Mouse (Mus musculus) layer of hippocampus, adult 2 months (tissue): ENCODE measurements around the gene Foxo1. TPM values are rescaled to one million over a fixed set of nuclear protein-coding genes. Genes with fewer than 3 reads are reported as not detected.

ENCODE experiments used
- DNase-seq, 2 experiments: peaks; one replicate each; pipeline ENCODE4 v3.0.0; 2022; ENCODE audit warnings: low spot score in 2 of 2
- H3K27ac ChIP-seq: fragments of 200-600 bp; 2 replicates; pipeline ENCODE4 v1.8.1; 2022
- H3K4me3 ChIP-seq: fragments of 200-600 bp; 2 replicates; pipeline ENCODE4 v1.8.1; 2022; ENCODE audit warnings: mild to moderate bottlenecking
- CTCF ChIP-seq: fragments of 200-600 bp; conservative IDR thresholded peaks from 2 replicates; pipeline ENCODE4 v1.8.1; 2022; ENCODE audit warnings: antibody characterized with exemption, mild to moderate bottlenecking, moderate library complexity
- total RNA-seq, 2 experiments: library from RNA; stranded (reverse); gene quantifications; 2 replicates each; pipeline ENCODE4 v1.2.3; 2021

Gene Foxo1
- total RNA-seq, 2 experiments from 2014 or later = 22.4 to 23.5 TPM

DNA sequence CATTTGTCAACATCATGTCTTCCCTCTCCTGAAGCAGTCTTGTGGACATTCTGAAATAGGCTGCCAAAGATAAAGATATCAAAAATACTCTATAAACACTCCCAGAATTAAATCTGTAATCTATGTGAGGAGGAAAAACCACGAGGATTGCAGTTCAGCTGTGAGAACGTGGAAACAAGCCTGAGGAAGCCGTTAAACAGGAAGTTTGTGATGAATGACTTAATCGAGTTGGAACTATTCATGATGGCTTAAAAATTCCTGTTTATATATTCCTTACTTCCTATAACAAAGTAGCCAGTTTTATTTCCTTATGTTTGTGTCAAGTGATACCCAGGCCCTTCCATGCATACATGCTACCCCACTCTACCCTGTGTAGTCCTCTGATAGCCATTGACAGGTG lies 70.6 kb downstream of the Foxo1 start:
- no peak for DNase-seq
- Histone ChIP-seq H3K4me3 (no peak overlapping the region), H3K27ac (no peak overlapping the region)
- no peak for TF ChIP-seq CTCF

DNA sequence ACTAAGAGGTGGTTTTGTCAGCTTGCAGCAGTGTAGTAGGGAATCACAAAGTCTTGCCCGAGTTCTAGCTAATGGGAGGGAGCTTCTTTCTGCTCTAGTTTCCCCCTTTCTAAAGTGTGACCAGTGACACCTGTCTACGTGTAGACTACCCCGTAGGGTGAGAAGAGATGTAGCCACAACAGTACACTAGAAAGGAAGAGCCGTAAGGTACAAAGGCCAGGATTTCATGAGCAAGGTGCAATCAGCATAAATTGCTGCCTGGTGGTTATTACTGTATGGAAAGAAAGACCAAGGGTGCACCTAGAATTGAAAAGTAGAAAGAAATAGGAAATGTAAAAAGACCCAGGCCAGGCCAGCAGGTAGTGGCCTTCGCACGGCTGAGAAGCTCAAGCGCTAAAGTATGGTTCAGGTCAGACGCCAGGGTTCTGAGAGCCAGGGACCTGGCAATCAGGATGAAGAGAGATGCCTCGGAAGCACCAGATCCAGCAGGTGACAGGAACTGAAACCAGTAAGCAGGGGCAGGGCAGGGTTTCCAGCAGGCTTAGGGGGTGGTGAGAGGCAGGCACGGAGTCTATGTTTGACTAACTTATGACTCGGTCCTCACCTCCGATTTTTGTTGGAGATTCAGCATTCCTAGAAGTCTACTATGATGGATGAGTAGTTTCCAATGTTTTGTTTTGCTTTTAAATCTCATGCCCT lies 72.3 kb downstream of the Foxo1 start:
- H3K27ac ChIP-seq = peak overlapping the region; percentile 85; the same call in 1 of the 2 replicates
- TF ChIP-seq CTCF = no peak
- DNase-seq = no peak
- no peak overlapping the region for H3K4me3 ChIP-seq

DNA sequence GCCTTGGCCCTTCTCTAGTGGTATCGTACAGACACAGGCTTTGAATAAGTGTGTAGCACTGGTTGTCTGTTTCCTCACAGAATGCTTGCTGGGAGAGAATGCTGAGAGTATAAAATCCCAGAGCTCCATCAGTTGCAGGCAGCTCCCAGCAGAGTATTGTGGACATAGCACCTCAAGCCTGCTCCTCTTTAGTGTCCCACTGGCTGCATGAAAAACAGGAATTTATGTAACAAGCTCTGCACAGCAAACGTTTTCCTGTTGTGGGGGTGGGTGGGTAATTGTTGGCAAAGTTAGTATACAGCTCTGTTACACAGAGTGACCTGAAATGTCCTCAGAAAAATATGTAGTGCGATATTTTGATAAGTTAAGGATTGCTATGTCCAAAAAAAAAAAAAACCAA lies 74.1 kb downstream of the Foxo1 start:
- TF ChIP-seq CTCF = no peak
- Histone ChIP-seq H3K4me3 (no peak overlapping the region), H3K27ac (peak overlapping the region; percentile 85)
- no peak for DNase-seq

DNA sequence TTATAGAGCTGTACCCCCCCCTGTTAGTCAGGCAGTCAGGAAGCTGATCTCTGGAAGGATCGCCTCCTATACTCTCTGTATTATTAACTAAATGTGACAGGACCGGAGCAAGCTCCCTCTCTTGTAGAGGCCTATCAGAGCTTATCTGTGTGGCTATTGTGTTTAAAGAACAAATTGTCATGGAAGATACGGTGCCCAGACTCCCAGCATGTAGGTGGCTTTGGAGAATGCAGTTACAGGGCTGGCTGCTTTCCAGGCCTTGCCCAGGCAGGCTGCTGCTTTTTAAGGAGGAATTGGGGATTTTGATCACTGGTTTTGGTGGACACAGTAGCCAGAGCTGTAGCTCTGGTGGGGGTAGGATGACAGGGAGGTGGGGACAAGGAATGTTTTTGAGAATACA lies 74.7 kb downstream of the Foxo1 start:
- Histone ChIP-seq H3K27ac (peak overlapping the region; percentile 85), H3K4me3 (no peak overlapping the region; the same call in 1 of the 2 replicates)
- DNase-seq = peak; percentile 31 to 48
- no peak for TF ChIP-seq CTCF

DNA sequence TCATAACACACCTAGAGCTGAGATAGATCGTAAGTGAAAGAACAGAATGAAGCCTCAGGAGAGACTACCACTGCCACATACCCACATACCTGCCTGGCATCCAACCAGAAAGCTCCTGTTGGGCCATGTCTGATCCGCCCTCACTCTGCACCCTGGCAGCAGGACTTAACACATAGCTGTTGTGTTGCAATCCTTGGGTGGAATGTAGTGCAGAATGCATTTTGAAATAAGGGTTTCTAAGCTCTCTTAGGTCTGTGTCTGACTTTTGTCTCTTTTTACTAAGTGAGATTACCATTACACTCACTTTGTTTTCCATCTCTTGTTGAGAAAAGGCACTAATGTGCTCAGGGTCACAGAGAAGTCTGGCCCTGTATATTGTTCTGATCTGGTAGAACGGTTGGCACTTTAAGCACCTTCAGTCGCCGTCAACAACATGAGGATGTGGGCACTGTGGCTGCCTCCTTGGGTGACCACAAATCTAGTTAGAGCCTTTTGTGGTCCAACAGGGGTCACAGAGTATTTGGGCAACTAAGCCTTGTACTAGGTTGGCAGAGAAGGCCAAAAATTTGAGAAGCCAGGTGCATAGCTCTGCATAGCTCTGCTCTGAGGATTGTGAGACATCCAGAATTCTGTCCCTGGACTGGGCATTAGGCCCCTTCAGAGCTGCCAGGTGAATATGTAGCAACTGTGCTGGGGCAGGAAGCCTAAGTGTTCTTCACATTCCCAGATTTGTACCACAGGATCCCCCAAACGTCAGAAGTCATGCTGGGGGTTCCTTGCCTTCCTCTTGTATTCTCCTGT lies 75.3 kb downstream of the Foxo1 start:
- TF ChIP-seq CTCF = no peak
- Histone ChIP-seq H3K27ac (peak overlapping the region; percentile 85), H3K4me3 (no peak overlapping the region)
- no peak for DNase-seq

DNA sequence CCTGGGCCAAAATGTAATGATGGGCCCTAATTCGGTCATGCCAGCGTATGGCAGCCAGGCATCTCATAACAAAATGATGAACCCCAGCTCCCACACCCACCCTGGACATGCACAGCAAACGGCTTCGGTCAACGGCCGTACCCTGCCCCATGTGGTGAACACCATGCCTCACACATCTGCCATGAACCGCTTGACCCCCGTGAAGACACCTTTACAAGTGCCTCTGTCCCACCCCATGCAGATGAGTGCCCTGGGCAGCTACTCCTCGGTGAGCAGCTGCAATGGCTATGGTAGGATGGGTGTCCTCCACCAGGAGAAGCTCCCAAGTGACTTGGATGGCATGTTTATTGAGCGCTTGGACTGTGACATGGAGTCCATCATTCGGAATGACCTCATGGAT lies 77.7 kb downstream of the Foxo1 start:
- Histone ChIP-seq H3K4me3 (no peak overlapping the region), H3K27ac (no peak overlapping the region)
- DNase-seq = no peak
- TF ChIP-seq CTCF = no peak

DNA sequence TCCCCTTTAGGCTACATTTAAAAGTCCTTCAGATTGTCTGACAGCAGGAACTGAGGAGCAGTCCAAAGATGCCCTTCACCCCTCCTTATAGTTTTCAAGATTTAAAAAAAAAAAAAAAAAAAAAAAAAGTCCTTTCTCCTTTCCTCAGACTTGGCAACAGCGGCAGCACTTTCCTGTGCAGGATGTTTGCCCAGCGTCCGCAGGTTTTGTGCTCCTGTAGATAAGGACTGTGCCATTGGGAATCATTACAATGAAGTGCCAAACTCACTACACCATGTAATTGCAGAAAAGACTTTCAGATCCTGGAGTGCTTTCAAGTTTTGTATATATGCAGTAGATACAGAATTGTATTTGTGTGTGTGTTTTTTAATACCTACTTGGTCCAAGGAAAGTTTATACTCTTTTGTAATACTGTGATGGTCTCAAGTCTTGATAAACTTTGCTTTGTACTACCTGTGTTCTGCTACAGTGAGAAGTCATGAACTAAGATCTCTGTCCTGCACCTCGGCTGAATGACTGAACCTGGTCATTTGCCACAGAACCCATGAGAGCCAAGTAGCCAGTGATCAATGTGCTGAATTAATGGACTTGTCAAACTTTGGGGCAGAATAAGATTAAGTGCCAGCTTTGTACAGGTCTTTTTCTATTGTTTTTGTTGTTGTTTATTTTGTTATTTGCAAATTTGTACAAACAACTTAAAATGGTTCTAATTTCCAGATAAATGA lies 79.0 kb downstream of the Foxo1 start:
- DNase-seq = no peak
- Histone ChIP-seq H3K4me3 (no peak overlapping the region), H3K27ac (no peak overlapping the region)
- no peak for TF ChIP-seq CTCF

DNA sequence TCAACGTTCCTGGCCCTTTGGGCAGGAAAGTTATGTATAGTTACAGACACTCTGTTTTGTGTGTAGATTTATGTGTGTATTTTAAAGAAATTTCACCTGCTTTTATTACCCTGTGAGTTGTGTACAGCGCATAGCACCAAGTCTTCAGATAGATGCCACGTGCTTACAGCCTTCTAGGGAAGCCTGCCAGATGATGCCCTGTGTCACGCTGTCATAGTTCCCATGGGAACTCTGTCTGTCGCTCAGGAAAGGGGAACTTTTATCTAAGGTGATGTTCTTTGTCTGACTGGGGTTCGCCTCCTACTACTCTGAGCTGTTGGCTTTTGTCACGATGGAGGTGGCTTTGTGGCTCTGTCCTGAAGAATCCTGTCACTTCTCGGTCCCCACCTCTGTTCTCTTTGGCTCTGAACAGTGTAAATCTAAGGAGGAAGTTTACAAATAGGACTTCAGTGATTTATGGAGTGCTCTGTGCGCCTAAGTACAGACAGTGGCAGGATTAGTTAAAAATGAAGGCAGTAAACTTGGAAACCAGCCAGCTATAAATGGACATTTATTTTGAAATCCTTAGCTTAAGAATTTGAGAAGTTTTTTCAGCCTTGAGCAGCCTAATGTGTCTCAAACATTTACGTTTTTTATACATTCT lies 80.0 kb downstream of the Foxo1 start:
- Histone ChIP-seq H3K27ac (0 out of 2 replicates have a peak overlapping the region, but pooled peaks have one; percentile 28), H3K4me3 (no peak overlapping the region)
- no peak for TF ChIP-seq CTCF
- DNase-seq = no peak

DNA sequence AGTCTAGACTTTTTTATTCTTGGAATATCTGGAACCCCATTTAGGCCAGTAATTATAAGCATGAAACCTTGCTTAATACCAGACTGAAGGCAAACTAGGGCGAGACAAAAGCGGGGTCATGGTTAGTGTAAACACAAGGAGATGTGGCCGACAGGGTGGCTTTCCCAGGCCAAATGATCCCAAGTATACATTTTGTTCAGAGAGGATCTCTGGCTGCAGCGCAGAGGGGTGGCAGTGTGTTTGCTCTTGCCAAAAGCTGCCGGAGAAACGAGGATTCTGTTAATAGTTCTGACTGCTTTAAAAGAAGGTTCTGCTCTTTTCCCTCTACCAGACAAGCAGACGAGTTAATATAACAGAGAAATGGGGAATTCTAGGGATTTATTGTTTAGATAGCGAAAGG lies 82.5 kb downstream of the Foxo1 start:
- no peak for DNase-seq
- no peak for TF ChIP-seq CTCF
- peak overlapping the region; percentile 28; the same call in 1 of the 2 replicates for H3K27ac ChIP-seq
- no peak overlapping the region for H3K4me3 ChIP-seq

DNA sequence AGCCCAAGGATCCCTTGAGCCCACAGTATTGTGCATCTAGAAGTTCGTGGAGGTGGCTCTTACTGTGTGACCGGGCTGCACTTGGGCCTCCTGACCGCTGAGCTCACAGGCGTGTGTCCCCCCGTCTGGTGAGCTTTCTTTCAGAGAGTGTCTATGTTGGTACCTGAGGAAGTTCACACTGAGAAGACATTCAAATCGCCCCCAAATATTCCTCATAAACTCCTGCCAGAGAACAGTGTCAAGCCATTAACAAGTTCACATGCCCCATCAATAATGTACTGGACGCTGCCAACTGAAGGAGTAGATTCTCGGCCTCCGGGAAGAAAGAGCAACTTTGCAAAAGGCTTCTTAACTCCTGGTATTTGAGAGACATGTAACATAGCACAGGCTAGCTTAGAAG lies 83.8 kb downstream of the Foxo1 start:
- no peak for TF ChIP-seq CTCF
- no peak for DNase-seq
- Histone ChIP-seq H3K27ac (no peak overlapping the region), H3K4me3 (no peak overlapping the region)

DNA sequence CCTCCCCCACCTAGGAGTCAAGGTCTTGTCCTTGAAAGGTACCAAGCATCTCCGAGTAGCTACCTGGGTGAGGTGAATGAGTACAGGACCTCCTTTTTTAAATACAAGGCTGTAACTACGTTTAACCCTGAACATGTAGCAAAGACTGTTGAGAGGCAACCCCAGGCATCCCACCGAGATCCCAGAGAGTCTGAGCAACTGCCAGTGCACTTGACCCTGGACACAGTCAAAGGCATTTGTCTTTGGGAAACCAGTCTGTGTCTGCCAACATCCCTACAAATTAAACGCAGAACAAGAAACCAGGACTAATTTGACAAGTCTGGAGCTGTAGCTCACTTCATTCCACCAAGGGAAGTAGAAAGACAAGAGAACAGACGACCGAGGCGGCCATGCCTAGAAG lies 86.1 kb downstream of the Foxo1 start:
- no peak for TF ChIP-seq CTCF
- no peak for DNase-seq
- H3K27ac ChIP-seq = no peak overlapping the region
- no peak overlapping the region for H3K4me3 ChIP-seq

DNA sequence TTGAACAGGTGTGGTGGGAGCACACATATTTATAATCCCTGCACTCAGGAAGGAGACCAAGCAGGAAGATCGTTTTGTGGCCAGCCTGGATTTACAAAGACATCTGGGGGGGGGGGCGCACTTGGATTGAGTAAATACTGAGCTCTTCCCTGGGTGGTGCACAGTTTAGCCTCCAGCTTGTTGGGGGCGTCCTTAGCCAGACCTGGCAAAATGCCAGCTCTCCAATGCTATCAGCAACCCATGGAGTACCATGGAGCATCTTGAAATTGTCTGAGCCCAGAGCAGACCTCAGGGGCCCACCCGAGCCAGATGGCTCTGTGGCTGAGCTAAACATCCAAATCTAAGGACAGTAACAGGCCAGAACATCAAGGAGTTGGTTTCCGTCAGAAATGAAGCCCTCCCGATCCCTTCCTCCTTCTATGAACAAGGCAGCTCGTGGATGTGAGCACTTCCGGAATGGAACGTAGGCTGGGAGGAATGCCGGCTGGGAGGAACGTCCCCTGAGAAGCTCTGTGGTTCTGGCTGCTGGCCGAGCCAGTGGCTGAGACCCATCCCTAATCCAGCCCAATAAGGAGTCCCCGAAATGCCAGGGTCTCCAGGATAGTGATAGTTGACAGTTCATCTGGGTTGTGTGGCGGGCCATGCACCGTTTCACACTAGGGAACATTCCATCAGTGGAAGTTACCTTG lies 89.3 kb downstream of the Foxo1 start:
- no peak for DNase-seq
- H3K4me3 ChIP-seq = no peak overlapping the region
- TF ChIP-seq CTCF = no peak
- no peak overlapping the region for H3K27ac ChIP-seq
